Mouse (Mus musculus): ENCODE measurements around the gene Pde8a. TPM values are rescaled to one million over a fixed set of nuclear protein-coding genes. Genes with fewer than 3 reads are reported as not detected.

Gene Pde8a
- polyA plus RNA-seq, 1 experiment from 2014 or later = 3.6 TPM

DNA sequence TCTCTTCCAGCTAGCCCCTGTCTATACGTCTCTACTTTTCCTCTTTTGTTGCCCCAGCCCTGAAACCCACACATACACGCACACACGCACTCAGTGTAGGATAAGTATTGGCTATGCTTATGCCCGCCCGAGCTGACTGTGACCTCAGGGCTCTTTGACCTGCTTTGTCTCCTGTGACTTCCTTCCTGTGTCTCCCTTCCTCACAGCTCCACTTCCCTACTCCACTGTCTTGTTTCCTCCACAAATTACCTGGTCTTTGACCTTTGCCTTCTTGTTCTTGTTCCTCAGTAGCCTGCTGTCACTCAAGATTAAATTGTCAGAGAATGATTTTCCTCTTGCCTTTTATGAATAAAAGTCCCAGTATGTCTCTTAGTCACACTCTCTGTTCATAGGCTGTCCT lies 90.7 kb downstream of the Pde8a start:
- Histone ChIP-seq H3K9me3 (ENCODE audit: control insufficient read depth) (no peaks in the 10 kb centered on the region), H3K9ac (ENCODE audit: low read depth, low read length) (no peak overlapping the region), H3K36me3 (ENCODE audit: control insufficient read depth, insufficient read depth) (no peaks in the 10 kb centered on the region), H3K4me1 (replicated peaks; ENCODE audit: control insufficient read depth, insufficient read depth, low read length) (no peaks in the 10 kb centered on the region), H3K4me3 (ENCODE audit: low read depth, low read length) (no peak overlapping the region), H3K27me3 (replicated peaks; ENCODE audit: control insufficient read depth, insufficient read depth, low read length) (no peaks in the 10 kb centered on the region), H3K27ac (ENCODE audit: low read depth, low read length) (no peak overlapping the region), H3K4me2 (replicated peaks; ENCODE audit: low read depth) (no peak overlapping the region)
- no peak for TF ChIP-seq CTCF (IDR thresholded peaks at IDR 0.05; ENCODE audit: low read depth)
- ATAC-seq = no peak
- WGBS = 80% methylated on average over 5 of the region's 5 CpGs

- Histone ChIP-seq H3K4me1 (replicated peaks; ENCODE audit: control insufficient read depth, insufficient read depth, low read length) (no peaks in the 10 kb centered on the region), H3K27me3 (replicated peaks; ENCODE audit: control insufficient read depth, insufficient read depth, low read length) (no peaks in the 10 kb centered on the region), H3K27ac (ENCODE audit: low read depth, low read length) (no peak overlapping the region), H3K4me3 (ENCODE audit: low read depth, low read length) (no peak overlapping the region), H3K4me2 (replicated peaks; ENCODE audit: low read depth) (no peak overlapping the region), H3K9me3 (ENCODE audit: control insufficient read depth) (no peaks in the 10 kb centered on the region), H3K36me3 (ENCODE audit: control insufficient read depth, insufficient read depth) (no peaks in the 10 kb centered on the region), H3K9ac (ENCODE audit: low read depth, low read length) (no peak overlapping the region)
- 84% methylated on average over 5 of the region's 5 CpGs for WGBS
- no peak for TF ChIP-seq CTCF (IDR thresholded peaks at IDR 0.05; ENCODE audit: low read depth)
- no peak for ATAC-seq
Observed at GRCm38 (mm10) chr7:81304675-81305074, 91.3 kb downstream of the Pde8a start.

- no peak overlapping the region for H3K4me2 ChIP-seq (replicated peaks; ENCODE audit: low read depth)
- H3K9ac ChIP-seq (ENCODE audit: low read depth, low read length) = no peak overlapping the region
- H3K4me3 ChIP-seq (ENCODE audit: low read depth, low read length) = no peak overlapping the region
- H3K36me3 ChIP-seq (ENCODE audit: control insufficient read depth, insufficient read depth) = no peaks in the 10 kb centered on the region
- no peak overlapping the region for H3K27ac ChIP-seq (ENCODE audit: low read depth, low read length)
- no peaks in the 10 kb centered on the region for H3K4me1 ChIP-seq (replicated peaks; ENCODE audit: control insufficient read depth, insufficient read depth, low read length)
- no peak for ATAC-seq
- no peak for TF ChIP-seq CTCF (IDR thresholded peaks at IDR 0.05; ENCODE audit: low read depth)
- H3K9me3 ChIP-seq (ENCODE audit: control insufficient read depth) = no peaks in the 10 kb centered on the region
- 84% methylated on average over 8 of the region's 8 CpGs for WGBS
- H3K27me3 ChIP-seq (replicated peaks; ENCODE audit: control insufficient read depth, insufficient read depth, low read length) = no peaks in the 10 kb centered on the region
Observed at GRCm38 (mm10) chr7:81307735-81308134, 94.3 kb downstream of the Pde8a start.

- no peak overlapping the region for H3K9ac ChIP-seq (ENCODE audit: low read depth, low read length)
- H3K4me3 ChIP-seq (ENCODE audit: low read depth, low read length) = no peak overlapping the region
- H3K27ac ChIP-seq (ENCODE audit: low read depth, low read length) = no peak overlapping the region
- H3K27me3 ChIP-seq (replicated peaks; ENCODE audit: control insufficient read depth, insufficient read depth, low read length) = no peaks in the 10 kb centered on the region
- no peak for TF ChIP-seq CTCF (IDR thresholded peaks at IDR 0.05; ENCODE audit: low read depth)
- ATAC-seq = no peak
- no peaks in the 10 kb centered on the region for H3K36me3 ChIP-seq (ENCODE audit: control insufficient read depth, insufficient read depth)
- no peaks in the 10 kb centered on the region for H3K9me3 ChIP-seq (ENCODE audit: control insufficient read depth)
- WGBS = 94% methylated on average over 6 of the region's 6 CpGs
- no peak overlapping the region for H3K4me2 ChIP-seq (replicated peaks; ENCODE audit: low read depth)
- H3K4me1 ChIP-seq (replicated peaks; ENCODE audit: control insufficient read depth, insufficient read depth, low read length) = no peaks in the 10 kb centered on the region
Observed at GRCm38 (mm10) chr7:81309247-81309646, 95.9 kb downstream of the Pde8a start.

DNA sequence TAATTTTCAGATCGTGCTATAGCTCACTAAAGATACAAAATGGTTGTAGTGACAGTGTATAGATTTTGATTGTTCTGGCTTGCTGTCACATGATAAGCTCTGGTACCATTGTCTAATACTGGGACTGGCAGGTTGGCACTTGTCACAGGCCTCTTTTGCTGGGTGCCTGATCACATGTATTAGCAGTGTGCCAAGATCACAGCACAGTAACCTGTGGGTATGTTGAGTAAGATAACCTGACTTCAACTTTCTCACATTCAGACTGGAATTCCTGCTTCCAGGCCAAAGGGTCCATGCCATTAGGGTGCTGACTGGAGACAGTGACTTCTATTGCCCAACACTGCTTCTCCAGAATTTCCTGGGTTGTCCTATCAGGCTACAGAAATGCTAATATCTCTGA lies 97.7 kb downstream of the Pde8a start:
- H3K27ac ChIP-seq (ENCODE audit: low read depth, low read length) = no peak overlapping the region
- no peak for TF ChIP-seq CTCF (IDR thresholded peaks at IDR 0.05; ENCODE audit: low read depth)
- no peak for ATAC-seq
- H3K36me3 ChIP-seq (ENCODE audit: control insufficient read depth, insufficient read depth) = no peaks in the 10 kb centered on the region
- WGBS = 90% methylated on average over 1 of the region's 1 CpGs
- no peak overlapping the region for H3K4me3 ChIP-seq (ENCODE audit: low read depth, low read length)
- no peaks in the 10 kb centered on the region for H3K27me3 ChIP-seq (replicated peaks; ENCODE audit: control insufficient read depth, insufficient read depth, low read length)
- H3K9me3 ChIP-seq (ENCODE audit: control insufficient read depth) = no peaks in the 10 kb centered on the region
- H3K4me1 ChIP-seq (replicated peaks; ENCODE audit: control insufficient read depth, insufficient read depth, low read length) = no peaks in the 10 kb centered on the region
- no peak overlapping the region for H3K9ac ChIP-seq (ENCODE audit: low read depth, low read length)
- H3K4me2 ChIP-seq (replicated peaks; ENCODE audit: low read depth) = no peak overlapping the region

DNA sequence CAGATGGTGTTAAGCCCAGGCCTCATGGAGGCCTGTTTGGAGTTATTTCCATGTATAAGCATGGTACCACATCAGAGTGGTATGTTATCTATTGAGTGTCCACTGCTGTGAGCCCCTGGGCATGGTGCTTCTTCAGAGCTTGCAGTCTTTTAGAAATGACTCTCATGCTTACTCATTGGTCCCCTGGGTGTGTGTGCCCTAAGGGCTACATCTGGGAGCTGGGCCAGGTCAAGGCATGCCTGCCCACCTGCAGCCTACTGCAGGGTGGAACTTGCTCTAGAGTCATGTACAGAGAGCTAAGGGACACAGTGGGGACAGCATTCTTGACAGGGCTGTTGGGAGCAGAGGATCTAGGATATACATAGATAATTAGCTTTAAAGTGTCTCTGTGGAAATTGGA lies 98.2 kb downstream of the Pde8a start:
- Histone ChIP-seq H3K4me3 (ENCODE audit: low read depth, low read length) (no peak overlapping the region), H3K9ac (ENCODE audit: low read depth, low read length) (no peak overlapping the region), H3K36me3 (ENCODE audit: control insufficient read depth, insufficient read depth) (no peaks in the 10 kb centered on the region), H3K9me3 (ENCODE audit: control insufficient read depth) (no peaks in the 10 kb centered on the region), H3K27ac (ENCODE audit: low read depth, low read length) (no peak overlapping the region), H3K27me3 (replicated peaks; ENCODE audit: control insufficient read depth, insufficient read depth, low read length) (no peaks in the 10 kb centered on the region), H3K4me2 (replicated peaks; ENCODE audit: low read depth) (no peak overlapping the region), H3K4me1 (replicated peaks; ENCODE audit: control insufficient read depth, insufficient read depth, low read length) (no peaks in the 10 kb centered on the region)
- no peak for ATAC-seq
- no peak for TF ChIP-seq CTCF (IDR thresholded peaks at IDR 0.05; ENCODE audit: low read depth)

DNA sequence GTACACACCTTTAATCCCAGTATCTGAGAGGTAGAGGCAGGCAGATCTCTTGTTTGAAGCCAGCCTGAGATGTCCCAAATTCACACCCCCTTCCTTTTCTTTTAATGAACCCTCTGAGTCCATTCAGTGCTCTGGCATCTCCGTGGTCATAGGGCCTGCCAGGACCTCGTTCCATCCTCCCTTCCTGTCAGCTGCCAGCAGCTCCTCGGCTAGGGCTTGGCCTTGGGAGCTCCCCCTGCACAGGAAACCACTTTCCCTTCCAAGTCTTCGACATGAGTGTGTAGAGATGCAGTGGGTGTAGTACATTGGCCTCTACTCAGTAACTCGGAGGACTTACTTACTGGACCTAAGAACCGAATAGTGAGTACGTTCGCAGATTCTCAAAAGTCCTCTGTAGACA lies 102.2 kb downstream of the Pde8a start:
- no peaks in the 10 kb centered on the region for H3K4me1 ChIP-seq (replicated peaks; ENCODE audit: control insufficient read depth, insufficient read depth, low read length)
- no peak overlapping the region for H3K9ac ChIP-seq (ENCODE audit: low read depth, low read length)
- no peaks in the 10 kb centered on the region for H3K27me3 ChIP-seq (replicated peaks; ENCODE audit: control insufficient read depth, insufficient read depth, low read length)
- no peak overlapping the region for H3K4me2 ChIP-seq (replicated peaks; ENCODE audit: low read depth)
- H3K4me3 ChIP-seq (ENCODE audit: low read depth, low read length) = no peak overlapping the region
- no peak for TF ChIP-seq CTCF (IDR thresholded peaks at IDR 0.05; ENCODE audit: low read depth)
- no peak for ATAC-seq
- WGBS = 63% methylated on average over 8 of the region's 8 CpGs
- H3K27ac ChIP-seq (ENCODE audit: low read depth, low read length) = no peak overlapping the region
- no peaks in the 10 kb centered on the region for H3K9me3 ChIP-seq (ENCODE audit: control insufficient read depth)
- 0 out of 2 replicates have a peak, but pooled peaks cover 4% of the 10 kb centered on the region for H3K36me3 ChIP-seq (ENCODE audit: control insufficient read depth, insufficient read depth)

Data from intestine, postnatal 0 days (tissue).